Mouse (Mus musculus): ENCODE results near the gene Nxn.

GRCm38 (mm10) chr11:76357464-76357863, 41.5 kb downstream of the Nxn start:
- TF ChIP-seq TAL1 (IDR thresholded peaks at IDR 0.05; ENCODE audit: low read length) (no peak), GATA1 (IDR thresholded peaks at IDR 0.05; ENCODE audit: low read length) (no peak)
